Mouse (Mus musculus): ENCODE data around the gene Trim61. TPM values are rescaled to one million over a fixed set of nuclear protein-coding genes. Genes with fewer than 3 reads are reported as not detected.

Trim61 gene
- polyA plus RNA-seq, 1 experiment from 2014 or later = 1.8 TPM

GRCm38 (mm10) chr8:64998806-64999365 lies 19.4 kb downstream of the Trim61 start:
- TF ChIP-seq CTCF (IDR thresholded peaks at IDR 0.05) = no peak
- DNase-seq (ENCODE audit: low read depth, low spot score) (no peak), ATAC-seq (no peak)
- in situ Hi-C loops (cut with MboI; ENCODE audit: low pct_unique_long_range_greater_than_20kb) = no loop called here
- ChIA-PET CTCF (interaction anchor here (1.0 to 1.3 kb wide), 2 partner anchors 20 to 149 kb away, joined by 3 read pairs; no protein-coding TSS in a partner anchor), POLR2A (interaction anchor here (0.9 kb wide), 1 partner anchor 15 kb away, joined by 3 read pairs; no protein-coding TSS in a partner anchor)
- H3K27me3 ChIP-seq = peaks cover 5% of the 10 kb centered on the region

DNA sequence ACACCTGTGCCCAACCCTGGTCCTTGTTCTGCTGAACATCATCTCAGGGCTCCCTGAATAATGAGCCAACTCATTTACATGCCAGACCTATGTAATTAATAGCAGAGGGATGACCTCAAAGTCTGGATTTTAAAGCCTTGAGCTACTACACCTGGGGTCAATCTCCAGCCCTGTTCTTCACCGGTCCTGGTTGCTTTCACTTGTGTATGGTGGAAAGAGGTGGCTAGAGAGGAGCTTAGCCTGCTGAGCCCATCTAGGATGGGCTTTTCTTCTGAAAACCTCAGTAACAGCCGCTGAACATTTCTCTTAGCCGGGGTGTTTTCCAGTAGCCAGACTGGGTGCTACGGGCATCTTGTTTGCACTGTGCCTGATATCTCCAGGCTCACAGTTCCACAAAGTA lies 30.6 kb downstream of the Trim61 start, which contains the start of gene Trim75:
Gene Trim75 (minus strand): TSS at position 101 of the 400 bp plus-strand sequence.
- TF ChIP-seq CTCF (IDR thresholded peaks at IDR 0.05) = no peak
- ChIA-PET POLR2A (no interaction called here), CTCF (interaction anchor here (0.6 kb wide), 1 partner anchor 15 kb away, joined by 3 read pairs; no protein-coding TSS in a partner anchor)
- ATAC-seq (no peak), DNase-seq (ENCODE audit: low read depth, low spot score) (no peak)
- H3K27me3 ChIP-seq = no peaks in the 10 kb centered on the region
- in situ Hi-C loops (cut with MboI; ENCODE audit: low pct_unique_long_range_greater_than_20kb) = no loop called here

DNA sequence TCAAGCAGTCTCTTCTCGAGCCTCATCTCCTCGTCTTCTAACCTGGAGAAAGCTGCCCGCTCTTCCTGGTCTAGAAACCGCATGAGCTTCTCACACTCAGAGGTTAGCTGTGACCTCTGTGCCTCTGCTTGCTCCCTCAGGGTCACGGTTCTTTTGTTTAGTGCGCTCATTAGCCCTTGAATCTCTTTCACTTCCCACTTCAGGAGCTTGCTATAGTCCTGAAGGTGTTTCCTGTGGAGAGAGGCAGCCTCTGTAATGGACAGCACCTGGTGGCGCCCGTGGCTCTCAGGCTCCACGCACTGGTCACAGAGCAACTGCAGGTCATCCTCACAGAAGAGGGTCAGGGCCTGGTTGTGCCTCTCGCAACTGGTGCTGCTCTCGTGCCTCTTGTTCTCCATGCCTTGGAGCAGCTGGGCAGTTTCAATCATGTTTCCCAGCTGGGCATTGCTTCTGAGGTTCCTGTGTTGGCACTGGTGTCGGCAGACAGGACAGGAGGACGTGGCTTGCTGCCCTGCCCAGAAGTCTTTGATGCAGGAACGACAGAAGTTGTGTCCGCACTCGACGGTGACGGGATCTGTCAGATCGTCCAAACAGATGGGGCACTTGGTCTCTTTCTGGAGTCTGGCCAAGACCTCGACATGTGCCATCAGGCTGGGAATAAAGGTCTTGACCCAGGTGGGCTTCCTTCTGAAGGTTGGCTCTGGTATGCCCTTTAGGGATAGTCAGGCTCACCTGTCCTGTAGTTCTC lies 35.0 kb downstream of the Trim61 start:
- ATAC-seq (no peak), DNase-seq (ENCODE audit: low read depth, low spot score) (no peak)
- ChIA-PET CTCF (interaction anchor here (0.8 to 1.8 kb wide), 2 partner anchors 16 to 85 kb away, joined by 3 to 4 read pairs; no protein-coding TSS in a partner anchor), POLR2A (no interaction called here)
- H3K27me3 ChIP-seq = no peaks in the 10 kb centered on the region
- no peak for TF ChIP-seq CTCF (IDR thresholded peaks at IDR 0.05)
- in situ Hi-C loops (cut with MboI; ENCODE audit: low pct_unique_long_range_greater_than_20kb) = no loop called here

Other genes with a start within 250 kb of the Trim61 start
- 30.3 TPM for gene Klhl2, start 168.5 kb downstream of the Trim61 start, polyA plus RNA-seq (2021)
- gene Tmem192, start 71.3 kb downstream of the Trim61 start, polyA plus RNA-seq (2021) = 57.9 TPM
- gene Trim75, start 30.7 kb downstream of the Trim61 start, polyA plus RNA-seq (2021) = 0.15 TPM
- 0.35 TPM for gene Trim60, start 61 bp upstream of the Trim61 start, polyA plus RNA-seq (2021)
- gene Apela, start 18.8 kb upstream of the Trim61 start, polyA plus RNA-seq (2021) = 59.2 TPM
- gene Gm10663, start 56.5 kb upstream of the Trim61 start, polyA plus RNA-seq (2021) = not detected
- not detected for gene BC030870, start 111.0 kb upstream of the Trim61 start, polyA plus RNA-seq (2021)